Mouse (Mus musculus) thymus, adult 2 months (tissue): ENCODE results near the gene Gadl1. TPM values are rescaled to one million over a fixed set of nuclear protein-coding genes. Genes with fewer than 3 reads are reported as not detected.
A peak's percentile ranks its signal among the peaks of the same experiment; 100 is the strongest.

Experiments used
- DNase-seq: peaks from one replicate; pipeline ENCODE4 v3.0.0; 2021
- H3K27ac ChIP-seq: fragments of 200-500 bp; 2 replicates; pipeline ENCODE4 v1.5.1; 2012; ENCODE audit warnings: low read length, control low read depth; ENCODE audit not compliant: control insufficient read depth, insufficient read depth
- H3K27me3 ChIP-seq: fragments of 200-500 bp; 2 replicates; pipeline ENCODE4 v1.6.1; 2012; ENCODE audit warnings: mild to moderate bottlenecking, low read length, moderate library complexity, mixed read lengths; ENCODE audit not compliant: control insufficient read depth, insufficient read depth
- H3K36me3 ChIP-seq: fragments of 200-500 bp; 2 replicates; pipeline ENCODE4 v1.6.1; 2012; ENCODE audit warnings: mild to moderate bottlenecking, low read length, moderate library complexity; ENCODE audit not compliant: control insufficient read depth, insufficient read depth
- H3K4me1 ChIP-seq: fragments of 200-500 bp; replicated peaks from 2 replicates; pipeline ENCODE4 v1.6.1; 2012; ENCODE audit warnings: low read length; ENCODE audit not compliant: control insufficient read depth, insufficient read depth
- H3K4me3 ChIP-seq: fragments of 200-500 bp; 2 replicates; pipeline ENCODE4 v1.5.1; 2012; ENCODE audit warnings: mild to moderate bottlenecking, low read length, control low read depth, moderate library complexity; ENCODE audit not compliant: control insufficient read depth, insufficient read depth
- CTCF ChIP-seq: fragments of 200-500 bp; IDR thresholded peaks from 2 replicates; pipeline ENCODE4 v1.5.1; 2012; ENCODE audit warnings: mild to moderate bottlenecking, control low read depth, low read length, moderate library complexity, borderline replicate concordance; ENCODE audit not compliant: control insufficient read depth, poor library complexity, insufficient read depth; ENCODE audit errors: extremely low read depth
- POLR2A ChIP-seq: fragments of 200-500 bp; IDR thresholded peaks from 2 replicates; pipeline ENCODE4 v1.6.1; 2012; ENCODE audit warnings: mild to moderate bottlenecking, low read length, control low read depth, moderate library complexity; ENCODE audit not compliant: control insufficient read depth, poor library complexity, insufficient read depth; ENCODE audit errors: extremely low read depth
- WGBS: fragments of 180-500 bp; shearing (Covaris S2); methylation state at CpG from one replicate; pipeline ENCODE4 v1.1.7; 2018; 5-methylcytosine and 5-hydroxymethylcytosine counted together
- polyA plus RNA-seq: library from polyadenylated mRNA; depleted of rRNA; stranded (reverse); fragments of >200 nt; gene quantifications from 2 replicates; pipeline ENCODE4 v1.2.3, GENCODE M21; 2012

The Gadl1 gene
- polyA plus RNA-seq, 1 experiment: 0.05 TPM

DNA sequence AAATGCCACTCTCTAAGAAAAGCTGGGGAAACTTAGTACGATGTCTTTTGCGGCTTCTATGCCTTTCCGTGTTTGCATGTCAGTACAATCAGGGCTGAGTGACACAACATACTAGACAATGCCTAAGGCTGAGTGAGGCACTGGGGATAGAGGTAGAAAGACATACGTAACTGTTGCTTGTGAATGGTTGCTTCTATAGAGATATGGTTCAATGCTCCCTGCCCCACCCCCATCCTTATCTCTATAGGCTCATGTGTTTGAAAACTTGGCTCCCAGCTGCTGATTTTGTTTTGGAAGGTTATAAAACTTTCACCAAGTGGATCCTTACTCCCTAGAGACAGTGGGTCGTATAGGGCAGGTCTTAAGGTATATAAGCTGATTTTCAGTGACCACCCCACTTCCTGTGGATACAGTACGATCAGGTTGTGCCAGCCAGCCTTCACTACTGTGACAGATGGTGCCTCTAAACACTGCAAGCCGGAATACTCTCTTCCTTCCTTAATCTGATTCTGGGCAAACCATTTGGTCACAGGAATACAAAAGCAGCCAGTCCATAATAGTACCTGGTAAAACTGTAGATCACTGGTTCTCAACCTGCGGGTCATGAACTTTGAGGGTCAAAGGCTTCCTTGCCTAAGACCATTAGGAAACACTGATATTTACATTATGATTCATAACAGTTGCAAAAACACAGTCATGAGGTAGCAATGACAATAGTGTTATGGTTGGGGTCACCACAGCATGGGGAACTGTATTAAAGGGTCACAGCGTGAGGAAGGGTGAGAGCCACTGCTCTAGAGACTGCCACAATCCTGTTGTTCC is 202.1 kb downstream of the Gadl1 start:
- H3K36me3 ChIP-seq: peaks cover 27% of the 10 kb centered on the region
- H3K4me3 ChIP-seq: no peak overlapping the region
- WGBS: 79% methylated on average over 9 of the region's 9 CpGs
- no peak overlapping the region for H3K27ac ChIP-seq
- no peak for DNase-seq
- H3K4me1 ChIP-seq: 0 out of 2 replicates have a peak, but pooled peaks cover 6% of the 10 kb centered on the region
- TF ChIP-seq POLR2A: no peak
- no peak for TF ChIP-seq CTCF
- no peaks in the 10 kb centered on the region for H3K27me3 ChIP-seq

DNA sequence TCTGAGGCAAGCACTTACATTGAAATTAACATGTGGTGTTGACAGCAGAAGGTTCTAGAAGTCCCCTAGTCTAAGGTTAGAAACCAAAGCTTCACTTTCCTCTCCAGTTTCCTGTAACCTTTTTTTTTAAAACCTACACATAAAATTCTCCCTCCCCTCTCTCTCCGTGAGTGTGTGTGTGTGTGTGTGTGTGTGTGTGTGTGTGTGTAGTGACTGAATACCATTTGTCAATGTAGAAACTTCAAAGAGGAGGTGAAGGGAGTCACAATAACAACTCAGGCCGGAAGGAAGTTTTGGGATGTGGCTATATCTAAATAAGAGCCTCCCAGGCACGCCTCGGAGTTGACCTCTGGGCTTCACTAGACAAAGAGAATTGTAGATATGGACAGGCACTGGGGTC is 205.1 kb downstream of the Gadl1 start:
- Histone ChIP-seq H3K4me3 (no peak overlapping the region), H3K36me3 (peaks cover 9% of the 10 kb centered on the region), H3K27me3 (no peaks in the 10 kb centered on the region), H3K27ac (no peak overlapping the region), H3K4me1 (0 out of 2 replicates have a peak, but pooled peaks cover 6% of the 10 kb centered on the region)
- 22% methylated on average over 4 of the region's 4 CpGs for WGBS
- peak; percentile 43 for DNase-seq
- TF ChIP-seq CTCF (no peak), POLR2A (no peak)

DNA sequence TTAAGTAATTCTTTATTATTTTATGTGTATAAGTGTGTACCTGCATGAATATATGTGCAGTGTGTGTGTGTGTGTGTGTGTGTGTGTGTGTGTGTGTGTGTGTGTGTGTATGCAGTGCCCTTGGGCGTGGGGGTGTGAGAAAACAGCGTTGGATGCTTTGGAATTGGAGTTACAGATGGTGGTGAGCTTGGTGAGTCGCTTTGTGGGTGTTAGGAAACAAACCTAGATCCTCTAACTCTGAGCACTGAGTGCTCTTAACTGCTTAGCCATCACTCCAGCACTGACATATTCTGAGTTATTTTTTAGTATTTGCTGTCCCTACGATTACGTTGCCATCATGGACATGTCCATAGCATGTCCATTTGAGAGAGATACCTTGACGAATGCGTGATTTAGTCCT is 206.6 kb downstream of the Gadl1 start:
- 97% methylated on average over 7 of the region's 7 CpGs for WGBS
- Histone ChIP-seq H3K27ac (no peak overlapping the region), H3K36me3 (no peaks in the 10 kb centered on the region; the same call in 1 of the 2 replicates), H3K4me3 (no peak overlapping the region), H3K4me1 (0 out of 2 replicates have a peak, but pooled peaks cover 6% of the 10 kb centered on the region), H3K27me3 (no peaks in the 10 kb centered on the region)
- DNase-seq: no peak
- TF ChIP-seq POLR2A (no peak), CTCF (no peak)

DNA sequence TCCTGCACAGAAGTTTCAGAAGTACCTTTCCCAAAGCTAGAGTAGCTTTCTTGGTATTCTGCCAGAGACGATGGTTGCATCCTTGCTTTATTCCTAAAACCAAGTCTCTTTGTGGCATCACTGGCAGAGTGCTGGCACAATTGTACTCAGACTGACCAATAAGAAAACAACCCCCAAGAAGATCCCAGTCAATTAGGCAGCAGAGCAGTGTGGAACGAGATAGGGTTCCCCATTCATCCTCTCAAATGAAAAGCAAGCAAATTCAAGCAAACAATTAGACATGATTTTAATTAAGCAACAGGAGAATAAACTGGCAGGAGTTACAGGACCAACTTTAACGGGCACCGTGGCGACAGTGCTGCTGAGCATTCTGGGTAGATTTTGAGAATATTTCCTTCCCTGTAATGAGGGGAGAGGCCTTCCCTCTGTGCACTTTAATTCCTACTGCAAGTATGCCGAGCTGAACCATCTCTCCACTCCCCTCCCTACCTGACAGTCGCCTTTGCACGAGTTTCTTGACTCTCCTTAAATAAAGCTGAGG is 209.1 kb downstream of the Gadl1 start:
- Histone ChIP-seq H3K36me3 (peaks cover 7% of the 10 kb centered on the region; the same call in 1 of the 2 replicates), H3K27me3 (no peaks in the 10 kb centered on the region), H3K27ac (no peak overlapping the region), H3K4me1 (peaks cover 22% of the 10 kb centered on the region), H3K4me3 (no peak overlapping the region)
- WGBS: 96% methylated on average over 8 of the region's 8 CpGs
- no peak for DNase-seq
- TF ChIP-seq CTCF: no peak
- TF ChIP-seq POLR2A: no peak

DNA sequence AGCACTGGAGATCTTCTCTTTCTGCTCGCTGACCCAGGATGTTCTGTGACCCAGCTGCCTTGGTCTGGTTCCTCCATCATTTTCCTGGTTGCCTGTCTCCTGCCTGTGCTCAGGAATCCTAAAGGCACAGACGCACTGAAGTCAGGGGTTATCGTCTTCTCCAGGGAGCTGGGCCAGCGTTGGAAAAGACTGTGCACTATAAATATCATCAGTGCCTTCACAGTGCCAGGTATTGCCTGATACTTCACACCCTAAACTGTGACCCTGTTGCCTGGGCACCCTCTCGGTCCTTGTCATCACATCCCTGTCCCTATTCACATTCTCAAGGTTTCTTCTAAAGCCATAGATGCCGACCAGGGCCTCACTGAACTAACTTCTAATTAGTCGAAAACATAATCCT is 210.7 kb downstream of the Gadl1 start:
- peaks cover 7% of the 10 kb centered on the region; the same call in 1 of the 2 replicates for H3K36me3 ChIP-seq
- H3K27me3 ChIP-seq: no peaks in the 10 kb centered on the region
- TF ChIP-seq CTCF (no peak), POLR2A (no peak)
- H3K4me3 ChIP-seq: no peak overlapping the region
- DNase-seq: no peak
- no peak overlapping the region for H3K27ac ChIP-seq
- WGBS: 95% methylated on average over 7 of the region's 7 CpGs
- peaks cover 24% of the 10 kb centered on the region for H3K4me1 ChIP-seq

DNA sequence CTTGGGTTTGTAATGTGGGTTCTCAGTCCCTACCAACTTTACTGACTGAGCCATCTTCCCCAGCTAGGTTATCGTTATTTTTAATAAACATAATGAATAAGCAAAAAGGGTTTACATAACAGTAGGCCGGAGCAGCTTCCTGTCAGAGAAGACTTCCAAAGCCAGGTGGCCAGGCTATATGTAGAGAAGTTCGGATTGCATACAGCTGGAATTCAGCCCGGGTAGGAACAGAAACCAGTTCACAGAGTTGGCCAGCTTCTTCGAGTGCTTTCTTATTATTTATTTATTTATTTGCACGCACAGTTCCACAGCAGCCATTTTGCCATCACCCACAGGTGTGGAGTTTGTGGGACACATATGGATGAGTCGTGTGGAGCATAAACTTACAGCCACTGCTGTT is 212.2 kb downstream of the Gadl1 start:
- peaks cover 18% of the 10 kb centered on the region; the same call in 1 of the 2 replicates for H3K36me3 ChIP-seq
- TF ChIP-seq CTCF (no peak), POLR2A (no peak)
- H3K27ac ChIP-seq: no peak overlapping the region
- H3K27me3 ChIP-seq: no peaks in the 10 kb centered on the region
- H3K4me3 ChIP-seq: no peak overlapping the region
- no peak for DNase-seq
- 90% methylated on average over 7 of the region's 7 CpGs for WGBS
- H3K4me1 ChIP-seq: peaks cover 26% of the 10 kb centered on the region
